Mouse (Mus musculus): ENCODE measurements at regions not wholly inside any gene's neighbourhood (a gene's known extent, or its start where the extent isn't known, plus 50 kb on each side); places are given as distances from the start of the nearest gene placed in this dataset.

- WGBS: 96% methylated on average over 5 of the region's 5 CpGs
- TF ChIP-seq POLR2A (IDR thresholded peaks at IDR 0.05; ENCODE audit: borderline replicate concordance, extremely low read depth, insufficient read depth, insufficient read length): no peak
- no peak overlapping the region for H3K9ac ChIP-seq (ENCODE audit: low read depth, low read length, severe bottlenecking)
- no peaks in the 10 kb centered on the region for H3K9me3 ChIP-seq (ENCODE audit: control insufficient read depth, low read length)
- no peak for ATAC-seq (ENCODE audit: low FRiP score, low read depth)
- H3K4me1 ChIP-seq (ENCODE audit: control insufficient read depth, insufficient read depth, low read length): 0 out of 2 replicates have a peak, but pooled peaks cover 2% of the 10 kb centered on the region
- H3K4me3 ChIP-seq (replicated peaks; ENCODE audit: low read length): no peak overlapping the region
- no peak overlapping the region for H3K4me2 ChIP-seq (replicated peaks; ENCODE audit: low read depth, low read length, severe bottlenecking)
- no peaks in the 10 kb centered on the region for H3K27me3 ChIP-seq (ENCODE audit: control insufficient read depth, insufficient read depth, low read length)
- no peaks in the 10 kb centered on the region for H3K36me3 ChIP-seq (ENCODE audit: control insufficient read depth, insufficient read depth, low read length)
- DNase-seq (ENCODE audit: low spot score): no peak
- H3K27ac ChIP-seq (replicated peaks; ENCODE audit: low read depth, low read length): no peak overlapping the region
Measured at GRCm38 (mm10) chr2:50417135-50417534, 120.5 kb upstream of the Mmadhc start.

GRCm38 (mm10) chr2:50416056-50416455 lies 119.5 kb upstream of the Mmadhc start:
- no peak for DNase-seq (ENCODE audit: low spot score)
- no peaks in the 10 kb centered on the region for H3K9me3 ChIP-seq (ENCODE audit: control insufficient read depth, low read length)
- WGBS: 73% methylated on average over 2 of the region's 2 CpGs

GRCm38 (mm10) chr2:50405932-50406331 lies 109.3 kb upstream of the Mmadhc start:
- TF ChIP-seq POLR2A (IDR thresholded peaks at IDR 0.05; ENCODE audit: borderline replicate concordance, extremely low read depth, insufficient read depth, insufficient read length): no peak
- Histone ChIP-seq H3K4me3 (replicated peaks; ENCODE audit: low read length) (no peak overlapping the region), H3K27ac (replicated peaks; ENCODE audit: low read depth, low read length) (no peak overlapping the region), H3K9ac (ENCODE audit: low read depth, low read length, severe bottlenecking) (no peak overlapping the region), H3K9me3 (ENCODE audit: control insufficient read depth, low read length) (no peaks in the 10 kb centered on the region), H3K27me3 (ENCODE audit: control insufficient read depth, insufficient read depth, low read length) (no peaks in the 10 kb centered on the region), H3K4me2 (replicated peaks; ENCODE audit: low read depth, low read length, severe bottlenecking) (no peak overlapping the region), H3K36me3 (ENCODE audit: control insufficient read depth, insufficient read depth, low read length) (no peaks in the 10 kb centered on the region), H3K4me1 (ENCODE audit: control insufficient read depth, insufficient read depth, low read length) (no peaks in the 10 kb centered on the region)
- DNase-seq (ENCODE audit: low spot score): no peak
- WGBS: 76% methylated on average over 4 of the region's 4 CpGs
- no peak for ATAC-seq (ENCODE audit: low FRiP score, low read depth)

More at GRCm38 (mm10) chr2:50416056-50416455, 119.5 kb upstream of the Mmadhc start:
- TF ChIP-seq POLR2A (IDR thresholded peaks at IDR 0.05; ENCODE audit: borderline replicate concordance, extremely low read depth, insufficient read depth, insufficient read length): no peak
- H3K36me3 ChIP-seq (ENCODE audit: control insufficient read depth, insufficient read depth, low read length): no peaks in the 10 kb centered on the region
- H3K4me1 ChIP-seq (ENCODE audit: control insufficient read depth, insufficient read depth, low read length): 0 out of 2 replicates have a peak, but pooled peaks cover 2% of the 10 kb centered on the region
- no peak overlapping the region for H3K9ac ChIP-seq (ENCODE audit: low read depth, low read length, severe bottlenecking)
- H3K27ac ChIP-seq (replicated peaks; ENCODE audit: low read depth, low read length): no peak overlapping the region
- H3K4me2 ChIP-seq (replicated peaks; ENCODE audit: low read depth, low read length, severe bottlenecking): no peak overlapping the region
- no peak overlapping the region for H3K4me3 ChIP-seq (replicated peaks; ENCODE audit: low read length)
- no peak for ATAC-seq (ENCODE audit: low FRiP score, low read depth)
- H3K27me3 ChIP-seq (ENCODE audit: control insufficient read depth, insufficient read depth, low read length): no peaks in the 10 kb centered on the region

- H3K9me3 ChIP-seq (ENCODE audit: control insufficient read depth, low read length): no peaks in the 10 kb centered on the region
- ATAC-seq (ENCODE audit: low FRiP score, low read depth): no peak
- 82% methylated on average over 6 of the region's 6 CpGs for WGBS
- no peak overlapping the region for H3K9ac ChIP-seq (ENCODE audit: low read depth, low read length, severe bottlenecking)
- no peaks in the 10 kb centered on the region; the same call in 1 of the 2 replicates for H3K4me1 ChIP-seq (ENCODE audit: control insufficient read depth, insufficient read depth, low read length)
- H3K27me3 ChIP-seq (ENCODE audit: control insufficient read depth, insufficient read depth, low read length): no peaks in the 10 kb centered on the region
- no peak overlapping the region for H3K4me2 ChIP-seq (replicated peaks; ENCODE audit: low read depth, low read length, severe bottlenecking)
- no peaks in the 10 kb centered on the region for H3K36me3 ChIP-seq (ENCODE audit: control insufficient read depth, insufficient read depth, low read length)
- H3K4me3 ChIP-seq (replicated peaks; ENCODE audit: low read length): no peak overlapping the region
- H3K27ac ChIP-seq (replicated peaks; ENCODE audit: low read depth, low read length): no peak overlapping the region
- DNase-seq (ENCODE audit: low spot score): no peak
- TF ChIP-seq POLR2A (IDR thresholded peaks at IDR 0.05; ENCODE audit: borderline replicate concordance, extremely low read depth, insufficient read depth, insufficient read length): no peak
Measured at GRCm38 (mm10) chr2:50403106-50403505, 106.5 kb upstream of the Mmadhc start.

DNA sequence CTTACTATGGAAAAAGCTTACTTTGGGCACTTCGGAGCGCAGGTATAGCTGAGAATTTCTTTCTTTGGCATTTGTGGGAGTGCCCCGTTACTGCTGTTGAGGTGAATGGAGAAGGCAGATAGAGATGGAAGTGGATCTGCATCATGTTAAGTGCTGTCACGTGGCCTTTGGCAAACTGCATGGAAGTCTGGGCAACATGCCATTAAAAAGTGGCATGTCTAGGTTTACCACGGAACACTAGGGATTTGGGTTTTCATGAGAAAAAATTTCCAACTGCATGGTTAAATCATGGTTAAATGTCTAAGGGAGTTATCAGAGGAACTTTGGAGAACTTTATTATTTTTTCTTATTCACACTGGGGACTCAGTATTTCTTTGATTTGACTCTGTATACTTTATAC lies 102.0 kb upstream of the Mmadhc start:
- DNase-seq (ENCODE audit: low spot score) (peak; percentile 39), ATAC-seq (ENCODE audit: low FRiP score, low read depth) (no peak)

More for the DNA sequence above, 102.0 kb upstream of the Mmadhc start:
- no peaks in the 10 kb centered on the region for H3K9me3 ChIP-seq (ENCODE audit: control insufficient read depth, low read length)
- H3K4me3 ChIP-seq (replicated peaks; ENCODE audit: low read length): no peak overlapping the region
- no peaks in the 10 kb centered on the region for H3K27me3 ChIP-seq (ENCODE audit: control insufficient read depth, insufficient read depth, low read length)
- no peaks in the 10 kb centered on the region; the same call in 1 of the 2 replicates for H3K4me1 ChIP-seq (ENCODE audit: control insufficient read depth, insufficient read depth, low read length)
- no peaks in the 10 kb centered on the region for H3K36me3 ChIP-seq (ENCODE audit: control insufficient read depth, insufficient read depth, low read length)
- WGBS: 68% methylated on average over 5 of the region's 5 CpGs
- no peak for TF ChIP-seq POLR2A (IDR thresholded peaks at IDR 0.05; ENCODE audit: borderline replicate concordance, extremely low read depth, insufficient read depth, insufficient read length)
- no peak overlapping the region for H3K9ac ChIP-seq (ENCODE audit: low read depth, low read length, severe bottlenecking)
- no peak overlapping the region for H3K27ac ChIP-seq (replicated peaks; ENCODE audit: low read depth, low read length)
- no peak overlapping the region for H3K4me2 ChIP-seq (replicated peaks; ENCODE audit: low read depth, low read length, severe bottlenecking)
